Comparison of ENCODE assay signal across 7 mouse cellular contexts in genomic region chr2:173022813-173023212, GRCm38 (mm10). TPM values are rescaled to one million over a fixed set of nuclear protein-coding genes. Genes with fewer than 3 reads are reported as not detected.
DNase-seq lines count a peak whose midpoint lies in the region; ATAC-seq lines count a peak whose summit lies in the region.

No protein-coding gene starts in this region.

- peaks cover 78% of the 10 kb centered on the region for H3K4me1 ChIP-seq in stomach, embryonic 16.5 days (ENCODE audit: control insufficient read depth, insufficient read depth, low read length)

- H3K27me3 ChIP-seq in stomach, embryonic 16.5 days (ENCODE audit: control insufficient read depth, insufficient read depth, low read length), result no peaks in the 10 kb centered on the region

- no peaks in the 10 kb centered on the region for H3K36me3 ChIP-seq in stomach, embryonic 16.5 days (ENCODE audit: control insufficient read depth, insufficient read depth, low read length)

- H3K27ac ChIP-seq in stomach, embryonic 16.5 days (ENCODE audit: low read length), result peak overlapping the region; percentile 21; the same call in 1 of the 2 replicates

- WGBS in stomach, embryonic 16.5 days, result 30% methylated on average over 10 of the region's 10 CpGs

- peak overlapping the region; percentile 85 for H3K9ac ChIP-seq in stomach, embryonic 16.5 days (ENCODE audit: low read length)

- no peak for ATAC-seq in stomach, embryonic 16.5 days (ENCODE audit: insufficient read depth, low FRiP score)

- DNase-seq in thymus, postnatal 14 days, result peak; percentile 43
- no peak for DNase-seq in thymus, postnatal 10 days (ENCODE audit: low spot score in 2 of 2)
- DNase-seq in heart, adult 9 months (ENCODE audit: low spot score in 2 of 2), result peak; percentile 60
- peak; percentile 36 for DNase-seq in liver
- no peak for DNase-seq in cerebellum, postnatal 25 days
- DNase-seq in cerebellum, adult 11 months, result no peak

- peak overlapping the region; percentile 85 for H3K4me3 ChIP-seq in stomach, embryonic 16.5 days (replicated peaks; ENCODE audit: low read length)

- H3K9me3 ChIP-seq in stomach, embryonic 16.5 days (replicated peaks; ENCODE audit: control insufficient read depth, low read length), result no peaks in the 10 kb centered on the region

- peak overlapping the region; percentile 83 for H3K4me2 ChIP-seq in stomach, embryonic 16.5 days (ENCODE audit: low read depth, low read length)

RNA-seq across cellular contexts. Expression of gene Rbm38, which starts 2.5 kb away (rescaled TPM):
- 43.9 and 49.5 TPM in 2 replicates for polyA plus RNA-seq in stomach, embryonic 16.5 days (2015; fragmentation: Nextera tagmentation; extraction: Ambion mirVana)

RNA-seq across cellular contexts. Expression of gene Rae1, which starts 22.9 kb away (rescaled TPM):
- 102 TPM in 2 replicates for polyA plus RNA-seq in stomach, embryonic 16.5 days (2015; fragmentation: Nextera tagmentation; extraction: Ambion mirVana)

RNA-seq across cellular contexts. Expression of gene Spo11, which starts 45.3 kb away (rescaled TPM):
- 0.44 and 0.86 TPM in 2 replicates for polyA plus RNA-seq in stomach, embryonic 16.5 days (2015; fragmentation: Nextera tagmentation; extraction: Ambion mirVana)

Comparison
In these comparisons a context has a peak if more than half of its experiments do, and no peak if none do; other contexts are left out.
1. DNase-seq: peak in thymus, postnatal 14 days (single experiment), heart, adult 9 months (2 of 2) and liver (single experiment); none in thymus, postnatal 10 days (0 of 2), cerebellum, postnatal 25 days (0 of 2) and cerebellum, adult 11 months (single experiment).